Mouse (Mus musculus) heart, adult 2 months (tissue): ENCODE data around the gene Ift43. TPM values are rescaled to one million over a fixed set of nuclear protein-coding genes. Genes with fewer than 3 reads are reported as not detected.

Experiments used
- DNase-seq, 2 experiments: peaks; one replicate each; pipeline ENCODE4 v3.0.0; 2021
- H3K27ac ChIP-seq: fragments of 200-600 bp; 2 replicates; pipeline ENCODE4 v1.8.1; 2022
- H3K27me3 ChIP-seq: fragments of 200-500 bp; 2 replicates; pipeline ENCODE4 v1.6.1; 2012; ENCODE audit warnings: mild to moderate bottlenecking, low read length, inconsistent platforms, mixed read lengths; ENCODE audit not compliant: control insufficient read depth, insufficient read depth
- H3K36me3 ChIP-seq: fragments of 200-500 bp; 2 replicates; pipeline ENCODE4 v1.6.1; 2012; ENCODE audit warnings: low read length, inconsistent platforms; ENCODE audit not compliant: control insufficient read depth, insufficient read depth
- H3K4me1 ChIP-seq: fragments of 200-500 bp; 2 replicates; pipeline ENCODE4 v1.6.1; 2011; ENCODE audit warnings: low read length; ENCODE audit not compliant: control insufficient read depth, insufficient read depth
- H3K4me3 ChIP-seq: fragments of 200-600 bp; 2 replicates; pipeline ENCODE4 v1.8.1; 2022
- H3K79me2 ChIP-seq: fragments of 200-500 bp; replicated peaks from 2 replicates; pipeline ENCODE4 v1.6.1; 2012; ENCODE audit warnings: mild to moderate bottlenecking, inconsistent platforms, low read length, moderate library complexity, mixed read lengths; ENCODE audit not compliant: control insufficient read depth, insufficient read depth
- H3K9ac ChIP-seq: fragments of 200-500 bp; 2 replicates; pipeline ENCODE4 v1.6.1; 2012; ENCODE audit warnings: low read depth, mild to moderate bottlenecking, control low read depth, inconsistent platforms, low read length, mixed read lengths
- CTCF ChIP-seq: fragments of 200-600 bp; IDR thresholded peaks from 2 replicates; pipeline ENCODE4 v1.8.1; 2022; ENCODE audit warnings: antibody characterized with exemption, mild to moderate bottlenecking, moderate library complexity
- EP300 ChIP-seq: fragments of 200-500 bp; IDR thresholded peaks from 2 replicates; pipeline ENCODE4 v1.6.1; 2011; ENCODE audit warnings: low read depth, low read length, control low read depth; ENCODE audit not compliant: insufficient read depth
- POLR2A ChIP-seq: fragments of 200-500 bp; IDR thresholded peaks from 2 replicates; pipeline ENCODE4 v1.6.1; 2011; ENCODE audit warnings: mild to moderate bottlenecking, low read depth, low read length, control low read depth; ENCODE audit not compliant: insufficient read depth
- WGBS: fragments of 180-500 bp; shearing (Covaris S2); methylation state at CpG from one replicate; pipeline ENCODE4 v1.1.7; 2018; 5-methylcytosine and 5-hydroxymethylcytosine counted together
- intact Hi-C: fragments of 180-260 bp; cut with DNase I; formaldehyde crosslinking; loops from one replicate; pipeline ENCODE4 v1.15.1; 2025
- polyA plus RNA-seq: library from polyadenylated mRNA; depleted of rRNA; stranded (reverse); fragments of >200 nt; gene quantifications from 2 replicates; pipeline ENCODE4 v1.2.3, GENCODE M21; 2012
- total RNA-seq, 2 experiments: library from RNA; stranded (reverse); gene quantifications; 2 replicates each; pipeline ENCODE4 v1.2.3; 2021

Gene Ift43
- total and polyA plus RNA-seq, 3 experiments: 21.6 to 31.9 (median 26.1) TPM

- no peaks in the 10 kb centered on the region for H3K36me3 ChIP-seq
- WGBS: 70% methylated on average over 5 of the region's 5 CpGs
- intact Hi-C loops: no loop called here
- TF ChIP-seq POLR2A: no peak
- TF ChIP-seq EP300: no peak
- no peak for TF ChIP-seq CTCF
- H3K4me3 ChIP-seq: no peak overlapping the region
- no peaks in the 10 kb centered on the region for H3K79me2 ChIP-seq
- H3K27me3 ChIP-seq: no peaks in the 10 kb centered on the region
- H3K9ac ChIP-seq: no peak overlapping the region
- no peak overlapping the region for H3K27ac ChIP-seq
- DNase-seq: no peak
- H3K4me1 ChIP-seq: no peaks in the 10 kb centered on the region
Measured at GRCm38 (mm10) chr12:86169195-86169594, 86.9 kb downstream of the Ift43 start.

- Histone ChIP-seq H3K27ac (no peak overlapping the region), H3K36me3 (no peaks in the 10 kb centered on the region), H3K4me1 (no peaks in the 10 kb centered on the region), H3K27me3 (no peaks in the 10 kb centered on the region), H3K9ac (no peak overlapping the region), H3K4me3 (no peak overlapping the region), H3K79me2 (no peaks in the 10 kb centered on the region)
- no peak for DNase-seq
- intact Hi-C loops: no loop called here
- TF ChIP-seq CTCF: no peak
- TF ChIP-seq POLR2A: no peak
- TF ChIP-seq EP300: no peak
- 69% methylated on average over 6 of the region's 6 CpGs for WGBS
Measured at GRCm38 (mm10) chr12:86173314-86173713, 91.0 kb downstream of the Ift43 start.

GRCm38 (mm10) chr12:86174369-86174768 lies 92.0 kb downstream of the Ift43 start:
- Histone ChIP-seq H3K27me3 (no peaks in the 10 kb centered on the region), H3K79me2 (no peaks in the 10 kb centered on the region), H3K4me1 (no peaks in the 10 kb centered on the region), H3K36me3 (no peaks in the 10 kb centered on the region), H3K9ac (no peak overlapping the region), H3K4me3 (no peak overlapping the region), H3K27ac (no peak overlapping the region)
- no peak for DNase-seq
- intact Hi-C loops: no loop called here
- TF ChIP-seq CTCF: no peak
- no peak for TF ChIP-seq EP300
- no peak for TF ChIP-seq POLR2A
- 91% methylated on average over 12 of the region's 12 CpGs for WGBS

GRCm38 (mm10) chr12:86175476-86175942 lies 93.2 kb downstream of the Ift43 start:
- no peak overlapping the region for H3K27ac ChIP-seq
- WGBS: 38% methylated on average over 12 of the region's 12 CpGs
- intact Hi-C loops: no loop called here
- H3K4me3 ChIP-seq: no peak overlapping the region
- no peaks in the 10 kb centered on the region for H3K36me3 ChIP-seq
- TF ChIP-seq CTCF (no peak), EP300 (no peak), POLR2A (no peak)
- no peak for DNase-seq
- H3K27me3 ChIP-seq: no peaks in the 10 kb centered on the region
- H3K4me1 ChIP-seq: no peaks in the 10 kb centered on the region
- H3K9ac ChIP-seq: no peak overlapping the region
- H3K79me2 ChIP-seq: no peaks in the 10 kb centered on the region

- Histone ChIP-seq H3K27ac (no peak overlapping the region), H3K27me3 (no peaks in the 10 kb centered on the region), H3K79me2 (no peaks in the 10 kb centered on the region), H3K9ac (no peak overlapping the region), H3K4me1 (no peaks in the 10 kb centered on the region), H3K4me3 (no peak overlapping the region), H3K36me3 (no peaks in the 10 kb centered on the region)
- no peak for DNase-seq
- no peak for TF ChIP-seq POLR2A
- TF ChIP-seq CTCF: no peak
- no peak for TF ChIP-seq EP300
- WGBS: 76% methylated on average over 11 of the region's 11 CpGs
- intact Hi-C loops: no loop called here
Measured at GRCm38 (mm10) chr12:86176675-86177339, 94.5 kb downstream of the Ift43 start.

GRCm38 (mm10) chr12:86179266-86179665 lies 96.9 kb downstream of the Ift43 start:
- Histone ChIP-seq H3K36me3 (no peaks in the 10 kb centered on the region), H3K4me1 (no peaks in the 10 kb centered on the region), H3K9ac (no peak overlapping the region), H3K4me3 (no peak overlapping the region), H3K27ac (no peak overlapping the region), H3K79me2 (no peaks in the 10 kb centered on the region), H3K27me3 (no peaks in the 10 kb centered on the region)
- intact Hi-C loops: no loop called here
- 62% methylated on average over 7 of the region's 7 CpGs for WGBS
- TF ChIP-seq EP300 (no peak), CTCF (no peak), POLR2A (no peak)
- no peak for DNase-seq
